Mouse (Mus musculus) urinary bladder, postnatal 14 days (tissue): ENCODE measurements around the gene T2.
A peak's percentile ranks its signal among the peaks of the same experiment; 100 is the strongest.

Source experiments
- DNase-seq: peaks from one replicate; pipeline ENCODE4 v3.0.0; 2021; ENCODE audit warnings: low spot score

T2 gene

DNA sequence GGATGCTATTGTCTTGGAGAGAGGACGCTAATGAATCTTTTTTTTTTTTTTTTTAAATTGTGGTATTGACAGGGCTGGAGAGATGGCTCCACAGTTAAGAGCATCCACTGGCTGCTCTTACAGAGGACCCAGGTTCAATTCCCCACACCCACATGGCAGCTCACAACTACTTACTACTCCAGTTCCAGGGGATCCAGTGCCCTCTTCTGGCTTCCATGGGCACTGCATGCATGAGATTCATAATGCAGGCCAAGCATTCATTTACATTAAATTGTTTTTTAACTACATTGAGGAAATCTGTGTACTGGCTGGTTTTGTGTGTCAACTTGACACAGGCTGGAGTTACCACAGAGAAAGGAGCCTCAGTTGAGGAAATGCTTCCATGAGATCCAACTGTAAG is 64.9 kb downstream of the T2 start:
- DNase-seq = no peak

DNA sequence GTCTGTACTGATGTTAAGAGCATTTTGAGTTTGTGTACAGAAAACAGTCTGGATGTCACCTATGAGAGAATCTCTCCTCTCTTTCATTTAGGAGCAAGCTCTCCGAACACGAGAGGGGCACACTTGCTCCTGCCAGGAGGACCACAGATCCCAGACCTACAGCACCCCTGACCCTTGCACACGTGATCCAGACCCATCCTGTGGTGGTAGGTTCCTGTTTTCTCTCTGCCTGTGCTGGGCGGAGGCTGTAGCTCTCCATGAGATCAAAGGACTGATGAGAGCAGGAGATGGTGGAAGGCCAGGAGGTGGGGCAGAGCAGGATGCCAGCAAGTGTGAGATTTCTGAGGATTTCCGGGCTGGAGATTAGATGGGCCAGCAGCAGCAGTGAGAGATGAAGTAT is 65.7 kb downstream of the T2 start:
- DNase-seq = no peak

DNA sequence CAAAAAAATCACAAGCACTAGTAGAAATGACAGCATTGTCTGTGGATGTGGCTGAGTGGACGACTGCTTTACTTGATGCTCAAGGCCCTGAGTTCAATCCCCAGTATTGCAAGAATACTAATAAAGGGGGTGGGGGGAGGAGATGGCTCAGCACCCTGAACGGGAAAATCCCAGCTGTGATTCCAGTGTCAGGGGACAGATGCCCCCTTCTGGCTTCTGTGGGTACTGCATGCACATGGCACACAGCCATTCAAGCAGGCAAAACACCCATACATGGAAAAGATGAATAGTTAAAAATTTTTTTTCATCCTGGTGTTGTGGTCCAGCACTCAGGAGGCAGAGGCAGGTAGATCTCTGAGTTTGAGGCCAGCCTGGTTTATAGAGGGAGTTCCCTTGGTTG is 67.5 kb downstream of the T2 start:
- no peak for DNase-seq

DNA sequence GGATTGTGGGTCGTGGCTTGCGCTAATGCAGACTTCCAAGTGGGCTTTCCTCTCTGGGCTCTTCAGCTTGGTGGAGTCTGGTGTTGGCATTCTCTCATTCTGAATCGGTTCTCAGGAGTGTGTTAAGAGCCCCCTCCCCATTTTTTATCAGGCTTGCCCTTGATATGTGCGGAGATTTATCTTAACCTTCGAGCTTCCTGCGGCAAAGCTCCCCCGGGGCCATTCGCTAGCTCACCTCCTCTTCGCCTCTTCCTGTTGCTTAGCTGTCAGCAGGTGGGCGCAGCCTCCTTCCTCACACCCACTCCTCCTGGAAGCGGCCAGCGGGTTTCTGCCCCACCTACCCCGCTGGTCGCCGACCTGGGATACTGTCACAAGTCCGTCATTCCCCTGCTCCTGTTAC is 73.6 kb downstream of the T2 start:
- no peak for DNase-seq

DNA sequence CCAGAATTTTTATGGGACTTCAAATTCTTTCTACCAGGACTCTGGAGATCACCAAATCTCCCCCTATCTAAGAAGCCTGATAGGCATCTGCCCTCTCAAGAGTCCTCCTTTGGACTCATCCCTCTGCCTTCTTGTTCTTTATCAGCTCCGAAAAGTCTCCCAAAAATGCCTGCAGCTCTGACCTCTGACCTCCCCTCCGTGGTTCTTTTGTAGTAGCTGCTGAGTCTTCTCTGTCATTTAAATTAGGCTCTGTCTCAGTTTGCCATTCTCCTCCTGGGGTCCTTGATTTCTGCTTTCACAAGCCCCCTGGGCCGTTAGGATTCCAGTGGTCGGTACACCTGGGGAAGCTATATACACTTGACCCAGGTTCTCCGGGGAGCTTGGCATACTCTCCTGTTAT is 74.1 kb downstream of the T2 start:
- DNase-seq = no peak

DNA sequence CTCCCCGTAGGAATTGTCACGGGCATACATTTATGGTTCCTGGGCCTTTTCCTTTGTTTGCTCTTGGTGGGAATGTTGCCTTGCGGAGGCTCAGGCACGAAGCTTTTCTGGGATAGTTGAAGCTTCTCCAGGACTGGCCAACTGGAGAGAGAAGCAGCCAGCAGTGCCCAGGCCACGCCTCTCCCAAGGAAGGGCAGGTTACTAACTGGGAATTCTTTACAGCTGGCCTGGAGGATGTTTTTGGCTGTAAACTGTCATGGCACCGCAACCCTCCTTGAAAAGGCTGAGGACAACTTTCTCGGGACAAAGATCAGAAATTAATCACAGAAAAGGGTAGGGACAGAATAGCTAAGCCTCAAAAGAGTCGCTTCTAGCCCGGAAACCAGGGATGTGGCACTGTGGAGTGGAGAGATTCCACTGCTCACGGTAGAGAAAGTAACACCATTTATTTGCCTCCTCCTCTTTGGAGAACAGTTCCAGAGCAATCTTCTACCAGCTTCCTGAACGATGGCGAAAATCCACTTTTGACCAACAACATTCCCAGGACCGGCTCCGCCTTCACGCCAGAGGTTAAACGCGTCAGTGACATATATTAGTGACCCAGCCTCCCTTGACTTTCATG is 76.5 kb downstream of the T2 start:
- no peak for DNase-seq

DNA sequence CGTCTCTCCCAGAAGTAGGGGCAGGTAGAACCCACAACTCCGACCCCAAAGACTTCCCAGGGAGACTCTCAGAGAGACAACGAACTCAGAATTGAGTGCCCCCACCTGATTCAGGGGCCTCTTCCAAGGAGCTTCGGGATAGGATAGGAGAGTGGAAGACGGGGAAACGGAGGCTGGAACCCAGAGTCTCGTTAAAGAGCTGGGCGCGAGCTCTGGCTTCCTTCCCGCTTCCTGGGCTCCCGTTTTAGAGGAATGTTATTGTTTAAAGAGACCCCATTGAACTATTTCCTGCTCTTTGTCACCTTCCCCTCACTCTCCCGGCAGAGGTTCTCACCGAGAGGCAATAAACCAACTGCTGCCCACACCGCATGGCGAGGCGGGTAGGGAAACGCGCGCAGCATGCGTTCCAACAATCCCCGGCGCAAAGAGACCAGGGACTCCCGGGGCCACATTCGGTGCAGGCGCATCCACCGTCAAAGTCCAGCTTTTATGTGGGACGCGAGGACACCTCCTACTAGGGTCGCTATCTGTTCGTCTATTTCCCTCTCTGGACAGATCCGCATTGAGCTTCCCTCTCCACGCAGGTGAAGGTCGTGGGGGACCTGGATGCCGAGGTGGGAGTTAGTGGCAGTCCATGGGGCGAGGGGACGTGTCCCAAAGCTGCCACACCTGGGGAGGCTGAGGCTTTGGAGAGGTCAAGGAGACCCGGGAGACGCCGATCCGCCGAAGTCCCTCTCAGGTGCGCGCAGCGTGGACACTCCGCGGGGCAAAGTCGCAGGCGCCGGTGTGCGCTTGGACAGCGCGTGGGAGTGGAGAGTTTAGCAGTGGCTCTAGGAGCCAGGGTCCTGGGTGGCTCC is 77.6 kb downstream of the T2 start:
- no peak for DNase-seq

DNA sequence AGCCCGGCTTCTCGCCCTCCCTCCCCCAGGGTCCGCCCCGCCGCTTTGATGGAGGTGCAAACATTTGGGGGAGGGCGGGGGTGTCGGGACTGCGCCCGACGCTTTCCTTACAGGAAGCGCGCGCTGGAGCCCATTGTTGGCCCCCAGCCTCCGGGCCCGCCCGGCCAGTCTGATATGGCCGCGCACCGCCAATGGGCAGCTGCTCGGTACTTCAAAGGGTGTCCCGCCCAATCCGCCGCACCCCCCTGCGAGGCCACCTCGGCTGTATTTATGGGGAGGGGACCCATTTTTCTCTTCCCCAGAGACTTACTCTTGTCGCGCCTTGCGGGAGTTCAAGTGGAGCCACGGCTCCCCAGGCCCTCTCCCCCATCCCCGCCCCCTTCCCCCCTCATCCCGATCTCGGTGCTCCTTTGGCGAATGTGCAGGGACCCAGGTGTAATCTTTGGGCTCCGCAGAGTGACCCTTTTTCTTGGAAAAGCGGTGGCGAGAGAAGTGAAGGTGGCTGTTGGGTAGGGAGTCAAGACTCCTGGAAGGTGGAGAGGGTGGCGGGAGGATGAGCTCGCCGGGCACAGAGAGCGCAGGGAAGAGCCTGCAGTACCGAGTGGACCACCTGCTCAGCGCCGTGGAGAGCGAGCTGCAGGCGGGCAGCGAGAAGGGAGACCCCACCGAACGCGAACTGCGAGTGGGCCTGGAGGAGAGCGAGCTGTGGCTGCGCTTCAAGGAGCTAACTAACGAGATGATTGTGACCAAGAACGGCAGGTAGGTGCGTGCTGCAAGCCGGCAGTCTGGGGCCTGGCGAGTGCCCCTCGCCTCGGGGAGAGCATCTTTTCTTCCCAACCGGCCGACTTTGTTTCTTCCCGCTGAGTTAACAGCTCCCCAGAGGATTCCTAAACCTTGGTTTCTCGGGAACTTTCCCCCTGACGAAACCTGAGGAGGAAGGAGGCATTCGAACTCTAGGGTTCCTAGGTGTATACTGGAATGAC is 78.5 kb downstream of the T2 start, which contains the start of gene T:
TSS of gene T (plus strand) at position 446 of the 983 bp plus-strand sequence.
- DNase-seq = no peak

DNA sequence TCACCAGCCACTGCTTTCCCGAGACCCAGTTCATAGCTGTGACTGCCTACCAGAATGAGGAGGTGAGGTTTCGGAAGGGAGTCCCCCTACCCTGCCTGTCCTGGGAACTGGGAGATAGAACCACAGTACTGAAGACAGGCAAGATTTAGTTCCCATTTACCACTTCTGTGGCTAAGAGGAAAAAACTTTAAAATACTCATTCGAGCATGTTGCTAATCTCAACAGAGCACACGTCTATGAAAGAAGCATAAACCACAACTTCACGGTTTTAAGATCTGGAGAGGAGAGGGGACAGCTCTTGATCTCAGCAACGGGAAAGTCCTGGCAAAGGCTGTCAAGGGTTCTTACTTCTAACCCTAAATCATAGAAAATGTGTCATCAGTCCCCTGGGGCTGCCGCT is 80.4 kb downstream of the T2 start:
- no peak for DNase-seq

DNA sequence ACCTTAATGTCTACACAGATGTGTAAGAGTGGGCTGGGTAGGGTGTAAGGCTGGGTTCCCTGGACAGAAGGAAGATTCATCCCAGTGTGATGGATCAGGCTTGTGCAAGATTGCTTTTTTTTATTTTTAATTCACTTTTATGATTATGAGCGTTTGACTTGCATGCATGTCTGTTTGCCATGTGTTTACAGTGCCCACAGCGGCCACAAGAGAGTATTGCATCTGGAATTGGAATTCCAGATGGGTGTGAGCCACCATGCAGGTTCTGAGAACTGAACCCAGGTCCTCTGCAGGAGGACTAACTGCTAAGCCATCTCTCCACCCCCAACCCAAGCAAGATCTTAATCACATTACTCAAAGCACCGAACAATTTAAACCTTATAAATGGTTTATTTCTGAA is 88.3 kb downstream of the T2 start:
- no peak for DNase-seq

DNA sequence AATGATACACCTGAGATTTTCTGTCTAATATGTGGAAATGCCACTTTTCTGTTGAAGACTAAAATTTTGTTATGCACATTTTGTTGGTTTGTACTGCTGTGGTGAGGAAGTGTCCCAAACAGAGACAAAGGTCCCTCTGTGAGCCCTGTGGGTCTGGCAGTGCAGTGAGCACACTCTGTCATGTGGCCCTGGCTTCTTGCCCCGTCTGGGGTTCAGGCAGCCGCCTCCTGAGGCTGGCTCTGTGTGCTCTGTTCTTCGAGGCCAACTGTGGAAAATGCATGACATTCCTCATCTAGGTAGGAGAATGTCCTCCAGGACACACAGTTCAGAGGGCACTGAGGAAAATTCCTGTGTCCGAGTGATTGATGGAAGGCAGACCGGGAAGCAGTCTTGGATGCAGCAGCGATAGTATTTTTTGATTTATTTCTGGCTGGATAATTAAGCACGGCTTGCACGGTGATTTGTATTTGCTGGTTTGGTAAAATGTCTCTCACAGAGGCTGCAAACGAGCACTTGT is 91.9 kb downstream of the T2 start:
- no peak for DNase-seq

DNA sequence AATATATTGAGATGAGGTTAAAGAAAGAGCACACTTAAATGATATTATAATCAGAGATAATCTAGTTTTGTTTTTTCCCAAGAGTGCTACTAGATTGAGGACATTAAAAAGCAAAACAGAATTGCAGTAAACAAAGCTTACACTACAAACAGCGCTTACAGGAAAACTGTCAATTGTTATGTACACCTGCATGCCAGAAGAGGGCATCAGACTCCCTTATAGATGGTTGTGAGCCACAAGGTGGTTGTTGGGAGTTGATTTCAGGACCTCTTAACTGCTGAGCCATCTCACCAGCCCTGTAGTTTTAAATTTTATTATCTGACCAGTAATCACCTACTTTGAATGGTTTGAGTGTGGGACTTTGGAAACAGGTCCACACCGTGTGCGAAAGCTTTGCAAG is 92.5 kb downstream of the T2 start:
- no peak for DNase-seq

DNA sequence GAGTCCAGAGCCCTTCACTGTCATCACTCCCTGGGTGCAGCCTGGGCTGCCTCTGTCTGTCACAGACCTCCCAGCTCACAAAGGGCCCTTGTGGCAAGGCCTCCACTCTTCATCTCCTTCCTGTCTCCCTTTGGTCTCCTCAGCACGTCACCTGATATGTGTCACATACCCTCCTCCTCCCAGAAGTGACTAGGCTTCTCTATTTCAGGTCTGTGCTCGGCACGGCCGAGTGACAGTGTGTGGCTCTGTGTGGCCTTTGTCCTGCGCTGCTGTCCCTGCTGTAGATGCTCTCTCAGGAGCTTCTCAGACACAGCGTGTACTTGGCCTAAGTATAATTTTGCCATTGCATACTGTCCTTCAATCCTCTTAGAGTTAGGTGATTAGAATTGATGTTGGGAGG is 99.4 kb downstream of the T2 start:
- DNase-seq = no peak

DNA sequence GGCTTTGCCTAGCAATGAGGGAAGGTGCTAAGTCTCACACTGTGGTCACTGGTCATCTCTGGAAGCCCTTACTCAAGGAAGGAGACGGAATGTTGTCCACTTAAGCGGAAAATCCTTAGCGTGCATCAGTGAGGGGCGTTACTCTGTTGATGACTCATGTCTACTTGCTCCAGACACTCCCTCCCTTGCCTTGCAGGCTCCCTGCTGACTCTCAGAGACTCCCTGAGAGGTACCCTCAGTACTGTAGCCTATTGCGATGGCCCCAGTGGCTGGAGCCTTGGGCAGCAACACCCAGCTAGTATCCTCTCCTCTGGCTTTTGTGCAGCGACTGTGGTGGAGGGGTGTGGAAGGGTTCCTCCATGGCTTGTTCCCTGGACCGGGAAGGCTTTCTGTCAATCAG is 99.8 kb downstream of the T2 start:
- DNase-seq = no peak

DNA sequence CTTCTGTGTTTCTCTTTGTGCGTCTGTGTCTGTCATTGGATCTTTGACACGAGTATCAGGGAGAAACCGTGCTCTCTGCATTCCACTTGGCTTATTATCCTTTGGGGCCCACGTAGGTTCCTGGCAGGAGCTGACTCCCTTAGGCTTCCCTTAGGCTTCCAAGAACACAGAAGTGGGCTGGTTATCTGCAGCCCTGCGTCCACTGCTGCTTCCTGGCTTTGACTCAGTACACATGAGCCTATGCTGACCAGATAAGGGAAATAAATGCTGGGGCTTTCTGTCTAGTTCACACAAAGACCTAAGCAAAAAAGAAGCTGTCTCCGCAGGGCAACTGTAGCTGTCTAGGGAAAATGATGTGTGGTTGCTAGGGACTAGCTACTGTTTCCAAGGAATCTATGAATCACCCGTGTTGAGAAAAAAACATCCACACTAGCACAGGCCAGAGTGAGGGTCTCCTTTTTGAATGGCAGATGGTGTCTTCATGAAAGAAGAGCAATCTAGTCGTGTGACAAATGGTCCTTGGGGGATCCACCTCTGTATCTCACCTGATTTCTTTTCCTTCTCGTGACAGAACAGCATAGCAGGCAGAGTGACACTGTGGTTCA is 101.2 kb downstream of the T2 start:
- DNase-seq = no peak

DNA sequence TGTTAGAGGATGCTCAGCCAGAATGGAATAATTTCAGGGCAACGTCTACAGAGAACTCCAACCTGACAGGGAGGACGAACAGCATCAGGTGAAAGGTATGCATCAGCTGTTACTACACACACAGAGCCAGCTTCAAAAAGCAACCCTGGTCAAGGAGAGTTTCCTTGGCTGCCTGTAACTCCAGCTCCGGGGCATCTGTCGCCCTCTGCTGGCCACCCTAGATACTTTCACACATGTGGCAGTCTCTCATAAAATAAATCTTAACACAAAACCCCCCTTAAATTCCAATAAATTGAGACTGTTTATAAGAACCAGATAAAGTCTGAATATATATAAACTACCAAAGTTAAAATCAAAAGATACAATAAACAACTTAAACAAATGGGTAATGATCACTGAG is 105.8 kb downstream of the T2 start:
- peak; percentile 36 for DNase-seq

DNA sequence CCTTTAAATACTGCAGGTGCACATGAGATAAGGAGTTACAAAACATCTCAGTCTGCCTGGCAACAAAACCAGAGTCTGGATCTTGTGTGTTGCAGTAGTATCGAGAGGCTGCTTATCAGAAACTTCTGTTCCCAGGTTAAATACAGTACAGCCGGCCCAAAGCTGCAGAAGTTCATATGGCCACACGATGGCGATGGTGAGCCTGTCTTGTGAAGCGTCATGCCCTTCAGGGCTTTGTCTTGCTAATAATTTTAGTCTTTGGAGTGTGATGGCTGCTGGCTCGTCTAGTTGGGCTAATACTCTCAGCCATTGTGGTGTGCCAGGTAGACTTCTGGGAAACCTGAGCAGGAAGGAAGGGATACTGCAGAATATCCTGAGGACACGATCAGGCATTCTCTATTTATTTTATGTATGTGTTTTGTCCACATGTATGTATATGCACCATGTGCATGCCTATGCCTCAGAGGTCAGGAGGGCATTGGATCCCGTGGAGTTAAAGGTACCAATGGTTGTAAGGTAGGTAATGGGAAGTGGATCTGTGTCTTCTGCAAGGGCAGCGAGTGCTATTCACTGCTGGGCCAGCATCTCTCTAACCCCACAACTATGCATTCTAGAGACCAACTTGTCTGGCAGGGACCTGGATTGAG is 107.8 kb downstream of the T2 start:
- peak; percentile 51 for DNase-seq

DNA sequence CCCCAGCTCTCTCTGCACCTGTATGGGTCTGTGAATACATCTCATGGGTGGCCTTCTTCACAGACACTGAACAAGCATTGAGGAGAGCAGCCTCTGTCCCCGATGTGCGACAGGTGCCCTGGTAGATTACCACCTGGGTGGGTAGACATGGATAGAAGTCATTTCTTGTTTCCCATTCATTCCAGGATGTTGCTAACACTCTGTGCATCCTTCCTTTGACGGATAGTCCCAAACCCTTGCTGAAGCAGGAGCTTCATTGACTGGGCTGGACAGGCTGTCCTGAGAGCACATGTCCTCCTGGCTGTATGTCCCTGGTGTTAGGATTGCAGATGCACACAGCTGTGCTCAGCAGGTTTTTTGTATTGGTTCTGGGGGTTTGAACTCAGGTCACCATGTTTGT is 112.0 kb downstream of the T2 start:
- no peak for DNase-seq

DNA sequence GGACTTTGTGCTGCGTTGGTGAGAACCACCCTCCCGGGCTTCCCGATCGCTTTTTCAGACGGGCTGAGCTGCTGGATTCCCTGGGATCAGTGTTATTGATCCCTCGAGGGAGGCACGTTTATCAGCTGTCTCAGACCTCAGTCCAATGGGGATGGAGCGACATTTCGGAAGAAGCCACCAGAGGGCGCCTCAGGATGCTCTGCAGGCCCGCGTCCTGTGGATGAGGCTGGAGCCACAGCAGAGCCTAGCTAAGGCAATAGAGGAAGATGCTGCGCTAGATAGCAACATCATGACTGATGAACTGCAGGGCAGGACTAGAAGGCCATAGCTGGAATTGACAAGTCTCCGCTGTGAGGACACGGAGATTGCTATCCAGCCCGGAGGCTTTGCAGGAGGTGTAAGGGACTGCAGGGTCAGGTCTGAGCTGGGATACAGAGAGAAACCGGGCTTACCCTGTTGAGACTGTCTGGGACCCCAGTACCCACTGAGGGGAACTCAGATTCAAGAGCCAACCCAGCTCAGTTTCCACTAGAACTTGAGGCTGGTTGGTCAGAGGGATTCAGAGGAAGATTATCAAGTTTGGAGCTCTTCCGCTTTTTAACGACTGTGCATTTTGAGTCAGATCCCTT is 113.0 kb downstream of the T2 start:
- DNase-seq = peak; percentile 81
